Mouse (Mus musculus) embryo, embryonic 10.5 days (tissue): ENCODE measurements around the gene Gm30083.

Experiments used
- DNase-seq: peaks from one replicate; pipeline ENCODE4 v3.0.0-alpha.2; 2015; ENCODE audit warnings: low spot score

Gene Gm30083

DNA sequence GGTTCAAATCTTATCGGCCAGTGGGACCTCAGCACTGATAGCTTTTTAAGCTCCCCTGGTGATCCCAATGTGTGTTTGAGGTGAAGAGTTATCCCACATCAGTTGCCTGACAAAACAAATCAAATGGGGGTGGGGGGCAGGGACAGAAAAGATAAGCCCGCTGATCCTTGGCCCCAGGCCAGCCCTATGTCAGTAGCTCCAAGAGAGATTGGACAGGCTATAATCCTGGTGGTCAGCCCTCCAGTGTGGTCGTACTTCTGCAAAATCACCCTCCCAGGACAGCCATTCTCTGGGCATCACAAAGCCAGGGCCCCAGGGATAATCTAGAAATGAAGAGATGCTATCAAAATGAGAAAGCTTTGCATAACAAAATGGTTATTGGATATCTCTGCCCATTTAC is 56.1 kb downstream of the Gm30083 start:
- DNase-seq = no peak

DNA sequence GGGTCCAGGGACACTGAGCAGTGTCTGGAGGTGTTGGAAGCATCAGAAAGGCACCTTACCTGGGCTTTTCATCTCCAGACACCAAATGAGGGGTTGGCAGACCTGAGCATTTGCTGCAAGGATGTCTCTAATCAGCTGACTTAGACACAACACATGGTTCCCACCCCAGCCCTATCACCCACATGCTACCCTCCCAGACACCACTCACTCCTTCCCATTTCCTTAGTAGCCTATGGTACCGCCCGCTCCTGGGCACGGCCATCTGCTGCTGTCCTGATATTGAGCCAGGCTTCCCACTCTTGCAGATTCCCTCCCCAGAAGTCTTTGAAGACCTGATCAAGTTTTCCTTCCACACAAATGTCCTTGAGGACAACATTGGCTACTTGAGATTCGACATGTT is 56.8 kb downstream of the Gm30083 start:
- no peak for DNase-seq

DNA sequence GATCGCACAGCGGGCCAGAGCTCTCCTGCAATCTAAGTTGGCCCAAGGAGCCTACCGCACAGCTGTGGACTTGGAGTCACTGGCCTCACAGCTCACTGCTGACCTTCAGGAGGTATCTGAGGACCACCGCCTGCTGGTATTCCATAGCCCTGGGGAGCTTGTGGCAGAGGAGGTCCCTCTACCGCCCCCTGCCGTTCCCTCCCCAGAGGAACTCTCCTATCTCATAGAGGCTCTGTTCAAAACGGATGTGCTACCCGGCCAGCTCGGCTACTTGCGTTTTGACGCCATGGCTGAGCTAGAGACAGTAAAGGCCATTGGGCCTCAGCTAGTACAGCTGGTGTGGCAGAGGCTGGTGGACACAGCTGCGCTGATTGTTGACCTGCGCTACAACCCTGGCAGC is 58.9 kb downstream of the Gm30083 start:
- DNase-seq = no peak

DNA sequence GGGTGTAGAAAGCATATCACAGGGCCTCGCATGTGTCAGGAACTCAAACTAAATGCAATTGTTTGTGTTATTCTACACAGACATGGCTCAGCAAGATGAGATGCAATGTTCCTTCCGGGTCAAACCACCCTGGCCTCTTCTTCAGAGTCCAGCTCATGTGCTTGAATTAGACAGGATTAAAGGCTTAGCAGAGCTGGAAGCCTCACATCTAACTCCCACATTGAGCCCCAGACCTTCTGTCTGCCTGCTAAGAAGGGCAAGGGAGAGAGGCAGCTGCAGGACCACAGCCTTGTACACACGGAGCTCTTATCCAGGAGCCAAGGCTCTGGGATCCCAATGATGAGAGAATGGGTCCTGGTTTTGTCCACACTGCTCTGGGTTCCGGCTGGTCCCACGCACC is 61.2 kb downstream of the Gm30083 start, which contains the start of gene Rbp3:
Gene Rbp3, plus strand, starts transcription at position 243 of the 400 bp plus-strand sequence.
- DNase-seq = no peak

DNA sequence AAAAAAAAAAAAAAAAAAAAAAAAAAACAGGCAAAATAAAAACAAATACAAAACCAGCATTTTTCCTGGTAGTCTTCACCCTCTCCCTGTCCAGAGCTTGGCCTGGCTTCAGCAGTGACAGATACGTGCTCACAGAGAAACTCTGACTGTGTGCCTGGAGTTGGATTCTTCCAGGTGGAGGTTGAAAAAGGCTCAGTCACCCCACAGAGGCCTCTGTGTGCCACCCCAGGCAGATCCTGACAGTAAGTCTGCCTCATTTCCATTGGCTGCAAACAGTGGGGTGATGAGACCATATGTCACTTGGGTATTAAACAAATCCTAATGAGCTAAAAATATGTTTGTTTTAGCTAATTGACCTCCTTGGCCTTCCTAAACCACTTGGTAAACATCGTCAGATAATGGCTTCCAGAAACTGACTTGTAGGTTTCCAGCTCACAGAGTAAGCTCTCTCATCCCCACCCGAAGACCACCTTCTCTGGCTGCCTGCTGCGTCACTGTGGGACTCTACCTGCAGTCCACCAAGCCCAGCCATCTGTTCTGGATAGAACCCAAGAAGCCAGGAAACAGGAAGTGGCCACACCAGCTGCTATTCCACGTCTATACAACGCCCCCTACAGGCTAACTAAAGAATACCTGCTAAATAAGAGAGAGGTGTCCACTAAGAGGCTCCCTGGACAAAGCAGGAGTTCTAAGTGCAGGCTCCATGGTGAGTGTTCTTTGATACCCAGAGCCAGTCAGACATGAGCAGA is 62.6 kb downstream of the Gm30083 start:
- DNase-seq = no peak

DNA sequence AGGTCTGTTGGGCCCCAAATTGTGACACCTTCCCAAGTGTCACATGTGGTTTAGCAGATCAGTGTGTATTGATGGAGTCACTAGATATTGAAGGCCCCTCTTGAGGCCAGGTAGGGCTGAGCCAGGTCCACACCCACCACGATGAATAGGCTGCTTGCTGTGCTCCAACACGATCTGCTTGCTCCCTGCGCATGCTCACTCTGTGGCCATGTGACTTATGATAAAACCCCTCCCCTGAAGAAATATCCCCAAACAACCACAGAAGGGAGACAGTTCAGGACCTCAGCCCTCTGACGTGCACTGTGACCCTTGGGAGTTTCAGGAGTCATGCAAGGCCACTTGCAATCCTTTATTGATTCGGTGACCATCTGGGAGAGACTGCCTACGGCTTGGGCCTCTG is 68.9 kb downstream of the Gm30083 start:
- DNase-seq = no peak

DNA sequence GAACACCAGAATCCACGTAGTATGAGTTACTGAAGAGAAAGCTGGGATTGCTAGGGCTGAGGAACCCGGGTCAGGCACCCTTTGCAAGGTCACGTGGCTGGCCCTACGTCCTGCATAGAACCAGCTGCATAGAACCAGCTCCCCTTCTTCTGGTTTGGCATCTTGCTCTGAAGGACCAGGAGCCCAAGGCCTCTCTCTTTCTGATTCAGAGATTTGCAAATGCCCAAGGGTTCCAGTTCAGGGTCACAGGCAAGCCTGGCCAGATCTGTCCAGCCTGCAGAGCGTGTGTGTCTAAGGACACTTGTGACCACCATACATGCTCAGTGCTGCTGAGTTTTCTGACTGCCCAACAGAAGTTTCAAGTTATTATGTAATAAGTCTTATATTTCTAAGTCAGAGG is 72.8 kb downstream of the Gm30083 start:
- DNase-seq = no peak

DNA sequence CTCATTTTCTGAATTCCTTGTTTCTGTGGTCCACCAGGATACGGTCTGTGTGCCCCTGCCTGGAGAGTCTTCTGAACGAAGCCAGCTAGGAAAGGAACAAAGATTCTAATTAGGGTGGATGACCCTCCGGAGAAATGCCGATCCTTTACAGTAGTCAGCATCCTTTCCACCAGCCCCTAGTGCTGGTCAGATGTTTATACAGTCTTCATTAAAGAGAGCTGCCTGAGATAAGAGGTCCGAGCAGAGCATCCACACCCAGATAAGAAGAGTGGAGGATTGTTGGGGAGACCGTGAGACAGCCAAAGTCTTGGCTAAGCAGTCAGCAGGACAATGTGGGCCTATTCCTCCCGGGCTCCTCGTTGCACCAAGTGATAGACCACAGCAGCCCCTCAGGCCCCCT is 74.2 kb downstream of the Gm30083 start, which contains the start of gene Gdf2:
Gene Gdf2, plus strand, starts transcription at position 301 of the 400 bp plus-strand sequence.
- DNase-seq = no peak

DNA sequence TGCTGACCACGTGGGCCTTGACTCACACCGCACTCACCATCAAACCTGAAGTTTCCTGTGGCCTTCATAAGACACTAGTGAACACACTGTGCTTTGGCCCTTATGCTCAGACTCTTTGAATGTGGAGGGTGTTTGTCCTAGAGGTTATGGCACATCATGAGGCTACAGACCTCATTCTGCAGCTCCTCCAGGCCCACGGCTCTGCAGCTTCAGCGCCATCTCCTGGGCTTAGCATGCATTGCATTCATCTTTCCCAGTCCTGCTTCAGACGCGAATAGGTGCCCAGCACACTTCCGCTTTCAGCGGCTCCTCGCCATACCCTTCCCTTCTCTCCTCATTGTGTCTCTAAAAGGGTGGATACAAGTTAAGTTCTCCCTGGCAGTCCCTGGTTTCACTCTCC is 75.9 kb downstream of the Gm30083 start:
- DNase-seq = peak; percentile 87
